Mouse (Mus musculus) E14TG2a.4 (cell line): ENCODE measurements around the gene Cdh22.

Experiments
- CTCF ChIP-seq: conservative IDR thresholded peaks from 2 replicates; pipeline ENCODE4 v1.5.1; 2014; ENCODE audit warnings: low read length
- POU5F1 ChIP-seq: IDR thresholded peaks from 2 replicates; pipeline ENCODE4 v1.6.1; 2014; ENCODE audit warnings: low read length, borderline replicate concordance

GRCm38 (mm10) chr2:165149741-165150140 lies 84.9 kb downstream of the Cdh22 start:
- TF ChIP-seq CTCF: no peak
- no peak for TF ChIP-seq POU5F1
